Mouse (Mus musculus) C2C12 (cell line): ENCODE measurements around the gene Max.

Experiments
- CEBPB ChIP-seq: IDR thresholded peaks from one replicate; pipeline ENCODE4 v1.6.1; 2011; ENCODE audit warnings: low read depth, mild to moderate bottlenecking, control low read depth, moderate library complexity
- CTCF ChIP-seq: IDR thresholded peaks from one replicate; pipeline ENCODE4 v1.5.1; 2011; ENCODE audit not compliant: control insufficient read depth, insufficient read depth, insufficient read length
- FOSL1 ChIP-seq: IDR thresholded peaks from one replicate; pipeline ENCODE4 v1.8.0; 2011; ENCODE audit warnings: mild to moderate bottlenecking, low read length; ENCODE audit not compliant: poor library complexity, insufficient read depth, severe bottlenecking
- MAX ChIP-seq: IDR thresholded peaks from one replicate; pipeline ENCODE4 v1.6.1; 2011; ENCODE audit warnings: mild to moderate bottlenecking, control low read depth
- MYOG ChIP-seq: IDR thresholded peaks from one replicate; pipeline ENCODE4 v1.6.1; 2011; ENCODE audit not compliant: control insufficient read depth, insufficient read length; ENCODE audit errors: extremely low read depth
- USF1 ChIP-seq: IDR thresholded peaks from one replicate; pipeline ENCODE4 v1.6.1; 2011; ENCODE audit warnings: low read depth, mild to moderate bottlenecking, control low read depth, moderate library complexity

DNA sequence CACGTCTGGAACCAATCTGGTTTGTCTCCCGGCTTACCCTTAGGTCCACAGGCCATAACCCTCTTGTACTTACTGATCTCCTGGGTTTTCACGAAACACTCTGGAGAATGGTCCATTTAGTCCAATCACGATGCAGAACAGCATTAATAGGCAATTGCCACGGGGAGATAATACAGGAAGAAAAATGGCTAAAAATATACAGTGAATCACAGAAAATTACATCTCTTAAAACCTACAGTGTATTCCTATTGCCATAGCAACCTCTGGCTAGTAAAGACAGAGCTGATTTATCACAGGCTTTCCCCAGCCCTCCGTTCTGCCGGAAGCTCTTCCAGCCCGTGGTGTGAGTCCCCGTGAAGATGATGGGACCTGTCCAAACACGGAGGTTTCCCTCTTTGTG, 42.9 kb upstream of the Max start:
- TF ChIP-seq CTCF = no peak
- TF ChIP-seq MAX = no peak
- no peak for TF ChIP-seq USF1
- no peak for TF ChIP-seq MYOG
- TF ChIP-seq CEBPB = no peak
- TF ChIP-seq FOSL1 = no peak
